12 mouse cellular contexts compared by ENCODE assay signal in genomic region chr7:80862475-80862874, GRCm38 (mm10). TPM values are rescaled to one million over a fixed set of nuclear protein-coding genes. Genes with fewer than 3 reads are reported as not detected.
A peak's percentile ranks its signal among the peaks of the same experiment; 100 is the strongest.
DNase-seq lines count a peak whose midpoint lies in the region; ATAC-seq lines count a peak whose summit lies in the region.
"Had no signal": no experiment of that assay in that cellular context is flagged by ENCODE, and none has a peak within 500 bp of the region (broad histone marks: within the 10 kb centered on the region; RNA-seq: fewer than 3 reads in every experiment).

No protein-coding gene starts in this region.

- H3K9ac ChIP-seq in embryonic facial prominence, embryonic 14.5 days (ENCODE audit: low read depth, low read length) = no peak overlapping the region
- H3K9ac ChIP-seq in neural tube, embryonic 13.5 days = no peak overlapping the region

- peaks cover 44% of the 10 kb centered on the region for H3K36me3 ChIP-seq in embryonic facial prominence, embryonic 14.5 days (ENCODE audit: control insufficient read depth, insufficient read depth, low read length)
- H3K36me3 ChIP-seq in neural tube, embryonic 13.5 days = peaks cover 46% of the 10 kb centered on the region

- ATAC-seq in embryonic facial prominence, embryonic 14.5 days (ENCODE audit: low read depth) = no peak
- ATAC-seq in neural tube, embryonic 13.5 days (ENCODE audit: low read depth) = no peak
- ATAC-seq: Patski had no signal

- peak overlapping the region; percentile 92; the same call in 1 of the 2 replicates for H3K4me2 ChIP-seq in embryonic facial prominence, embryonic 14.5 days (ENCODE audit: low read depth, low read length)
- peak overlapping the region; percentile 78 for H3K4me2 ChIP-seq in neural tube, embryonic 13.5 days

- 92% methylated on average over 2 of the region's 2 CpGs for whole genome bisulfite sequencing in embryonic facial prominence, embryonic 14.5 days
- WGBS in neural tube, embryonic 13.5 days = 87% methylated on average over 2 of the region's 2 CpGs

- no peak overlapping the region for H3K4me3 ChIP-seq in embryonic facial prominence, embryonic 14.5 days (ENCODE audit: low read depth, low read length)
- peak overlapping the region; percentile 82 for H3K4me3 ChIP-seq in neural tube, embryonic 13.5 days
- H3K4me3 ChIP-seq: gastrocnemius, adult 2 months had no signal

- no peaks in the 10 kb centered on the region for H3K27me3 ChIP-seq in embryonic facial prominence, embryonic 14.5 days (replicated peaks; ENCODE audit: control insufficient read depth, insufficient read depth, low read length)
- H3K27me3 ChIP-seq in neural tube, embryonic 13.5 days = no peaks in the 10 kb centered on the region
- H3K27me3 ChIP-seq: Patski had no signal

- peak; percentile 30 for DNase-seq in retina, postnatal 1 day
- no peak for DNase-seq in retina, embryonic 14.5 days (ENCODE audit: low spot score)
- DNase-seq in embryonic facial prominence, embryonic 14.5 days (ENCODE audit: low spot score) = no peak
- peak; percentile 62 for DNase-seq in induced T-regulatory cell, adult 2 months (ENCODE audit: low read depth)
- DNase-seq in adrenal gland, postnatal 36 days = no peak
- no peak for DNase-seq in thymus, postnatal 0 days (ENCODE audit: low spot score)
- DNase-seq in layer of hippocampus, adult 18-20 months (ENCODE audit: low spot score in 2 of 2) = no peak
- DNase-seq: gastrocnemius, adult 2 months; heart, postnatal 36 days; spleen, adult 18-20 months had no signal

- no peak overlapping the region for H3K27ac ChIP-seq in embryonic facial prominence, embryonic 14.5 days (replicated peaks; ENCODE audit: low read depth, low read length)
- H3K27ac ChIP-seq in neural tube, embryonic 13.5 days (replicated peaks) = no peak overlapping the region

- peaks cover 15% of the 10 kb centered on the region; the same call in 1 of the 2 replicates for H3K4me1 ChIP-seq in embryonic facial prominence, embryonic 14.5 days (ENCODE audit: control insufficient read depth, insufficient read depth, low read length)
- H3K4me1 ChIP-seq in neural tube, embryonic 13.5 days (replicated peaks) = peaks cover 54% of the 10 kb centered on the region

- H3K9me3 ChIP-seq in embryonic facial prominence, embryonic 14.5 days (ENCODE audit: control insufficient read depth, low read length) = no peaks in the 10 kb centered on the region
- H3K9me3 ChIP-seq in neural tube, embryonic 13.5 days = no peaks in the 10 kb centered on the region

RNA-seq across cellular contexts. Expression of gene Zscan2, which starts 1.8 kb away (rescaled TPM):
- 1.8 and 2.1 TPM in 2 replicates for polyA plus RNA-seq in embryonic facial prominence, embryonic 14.5 days (2014; fragmentation: Nextera tagmentation; extraction: Ambion mirVana)
- 5.3 and 5.4 TPM in 2 replicates for polyA plus RNA-seq in neural tube, embryonic 13.5 days (2015; fragmentation: Nextera tagmentation; extraction: Ambion mirVana)
- 1 to 10 TPM; 4.7 to 6.2 TPM for total RNA-seq in adrenal gland, postnatal 36 days (2021)
- polyA plus RNA-seq in thymus, postnatal 0 days (2015; fragmentation: Nextera tagmentation; extraction: Ambion mirVana) = 2.7 and 3.0 TPM in 2 replicates
- total RNA-seq in layer of hippocampus, adult 18-20 months (2021) = 10 to 100 TPM; 14.7 to 16.3 TPM

RNA-seq across cellular contexts. Expression of gene Iqgap1, which starts 36.7 kb away (rescaled TPM):
- polyA plus RNA-seq in embryonic facial prominence, embryonic 14.5 days (2014; fragmentation: Nextera tagmentation; extraction: Ambion mirVana) = 68.6 and 73.7 TPM in 2 replicates
- 19.7 and 22.3 TPM in 2 replicates for polyA plus RNA-seq in neural tube, embryonic 13.5 days (2015; fragmentation: Nextera tagmentation; extraction: Ambion mirVana)
- 100 to 1,000 TPM in 1 of 2 experiments, 10 to 100 TPM in 1; 95.5 to 114 TPM for total RNA-seq in adrenal gland, postnatal 36 days (2021)
- polyA plus RNA-seq in thymus, postnatal 0 days (2015; fragmentation: Nextera tagmentation; extraction: Ambion mirVana) = 87.5 and 104 TPM in 2 replicates
- total RNA-seq in layer of hippocampus, adult 18-20 months (2021) = 10 to 100 TPM; 18.1 TPM

RNA-seq across cellular contexts. Expression of gene Wdr73, which starts 38.6 kb away (rescaled TPM):
- polyA plus RNA-seq in embryonic facial prominence, embryonic 14.5 days (2014; fragmentation: Nextera tagmentation; extraction: Ambion mirVana) = 20.9 and 25.8 TPM in 2 replicates
- 36.3 and 43.3 TPM in 2 replicates for polyA plus RNA-seq in neural tube, embryonic 13.5 days (2015; fragmentation: Nextera tagmentation; extraction: Ambion mirVana)
- 10 to 100 TPM; 16.1 to 17.2 TPM for total RNA-seq in adrenal gland, postnatal 36 days (2021)
- 38.2 and 44.6 TPM in 2 replicates for polyA plus RNA-seq in thymus, postnatal 0 days (2015; fragmentation: Nextera tagmentation; extraction: Ambion mirVana)
- 10 to 100 TPM; 27.2 to 31.5 TPM for total RNA-seq in layer of hippocampus, adult 18-20 months (2021)

RNA-seq across cellular contexts. Expression of gene Nmb, which starts 42.4 kb away (rescaled TPM):
- polyA plus RNA-seq in embryonic facial prominence, embryonic 14.5 days (2014; fragmentation: Nextera tagmentation; extraction: Ambion mirVana) = 7.7 and 9.0 TPM in 2 replicates
- polyA plus RNA-seq in neural tube, embryonic 13.5 days (2015; fragmentation: Nextera tagmentation; extraction: Ambion mirVana) = 5.5 and 7.5 TPM in 2 replicates
- 1 to 10 TPM; 2.6 to 3.3 TPM for total RNA-seq in adrenal gland, postnatal 36 days (2021)
- 28.0 and 32.1 TPM in 2 replicates for polyA plus RNA-seq in thymus, postnatal 0 days (2015; fragmentation: Nextera tagmentation; extraction: Ambion mirVana)
- 10 to 100 TPM in 1 of 2 experiments, 1 to 10 TPM in 1; 10.0 to 10.6 TPM for total RNA-seq in layer of hippocampus, adult 18-20 months (2021)

Comparison
In these comparisons a context has a peak if more than half of its experiments do, and no peak if none do; other contexts are left out.
1. DNase-seq: peak in retina, postnatal 1 day (single experiment) and induced T-regulatory cell, adult 2 months (single experiment); none in retina, embryonic 14.5 days (single experiment), embryonic facial prominence, embryonic 14.5 days (single experiment), adrenal gland, postnatal 36 days (0 of 2), thymus, postnatal 0 days (single experiment) and layer of hippocampus, adult 18-20 months (0 of 2).